Mouse (Mus musculus): Measurements from ENCODE around the gene Sbk2.

The Sbk2 gene

DNA sequence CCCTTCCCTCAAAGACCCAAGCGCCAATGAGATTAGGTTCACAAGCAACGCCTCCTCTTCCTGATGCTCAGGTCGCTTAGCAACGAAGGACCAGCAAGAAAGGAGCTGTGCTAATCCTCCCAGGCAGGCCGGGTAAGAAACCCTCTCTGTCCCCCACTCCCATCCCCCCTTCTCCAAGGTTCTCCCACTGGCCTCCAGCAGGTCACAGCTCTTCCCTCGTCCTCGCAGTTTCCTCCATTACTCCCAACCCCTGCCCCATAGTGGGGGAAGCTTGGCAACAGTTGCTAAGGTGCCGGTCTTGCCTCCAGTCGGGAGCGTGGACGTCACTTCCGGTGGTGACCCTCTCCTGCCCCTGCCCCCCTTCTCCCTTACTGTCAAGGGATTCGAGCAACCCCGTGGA is 41.7 kb downstream of the Sbk2 start:
- peak; percentile 44 to 54 for DNase-seq (ENCODE audit: low spot score in 2 of 2)

- DNase-seq (ENCODE audit: low spot score in 2 of 2): no peak
Measured at GRCm38 (mm10) chr7:4921824-4922482, 42.3 kb downstream of the Sbk2 start, which contains the start of gene Nat14. Gene Nat14 (plus strand): TSS chr7:4922028.

GRCm38 (mm10) chr7:4920976-4921823 is 43.0 kb downstream of the Sbk2 start:
- DNase-seq (ENCODE audit: low spot score in 2 of 2): no peak

- no peak for DNase-seq (ENCODE audit: low spot score in 2 of 2)
Measured at GRCm38 (mm10) chr7:4920496-4920895, 43.7 kb downstream of the Sbk2 start.

GRCm38 (mm10) chr7:4919971-4920370 is 44.2 kb downstream of the Sbk2 start:
- DNase-seq (ENCODE audit: low spot score in 2 of 2): no peak

DNA sequence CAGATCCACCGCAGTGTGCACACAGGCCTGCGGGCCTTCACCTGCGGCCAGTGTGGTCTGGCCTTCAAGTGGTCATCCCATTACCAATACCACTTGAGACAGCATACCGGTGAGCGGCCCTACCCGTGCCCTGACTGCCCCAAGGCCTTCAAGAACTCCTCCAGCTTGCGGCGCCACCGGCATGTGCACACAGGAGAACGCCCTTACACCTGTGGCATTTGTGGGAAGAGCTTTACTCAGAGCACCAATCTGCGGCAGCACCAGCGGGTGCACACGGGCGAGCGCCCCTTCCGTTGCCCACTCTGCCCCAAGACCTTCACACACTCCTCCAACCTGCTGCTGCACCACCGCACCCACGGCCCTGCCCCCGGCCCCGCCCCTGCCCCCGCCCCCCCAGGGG is 45.1 kb downstream of the Sbk2 start:
- DNase-seq (ENCODE audit: low spot score in 2 of 2): no peak

GRCm38 (mm10) chr7:4918681-4919080 is 45.5 kb downstream of the Sbk2 start:
- DNase-seq (ENCODE audit: low spot score in 2 of 2): no peak

GRCm38 (mm10) chr7:4917494-4917893 is 46.7 kb downstream of the Sbk2 start:
- DNase-seq (ENCODE audit: low spot score in 2 of 2): no peak

- no peak for DNase-seq (ENCODE audit: low spot score in 2 of 2)
Measured at GRCm38 (mm10) chr7:4915669-4916416, 48.4 kb downstream of the Sbk2 start.

DNA sequence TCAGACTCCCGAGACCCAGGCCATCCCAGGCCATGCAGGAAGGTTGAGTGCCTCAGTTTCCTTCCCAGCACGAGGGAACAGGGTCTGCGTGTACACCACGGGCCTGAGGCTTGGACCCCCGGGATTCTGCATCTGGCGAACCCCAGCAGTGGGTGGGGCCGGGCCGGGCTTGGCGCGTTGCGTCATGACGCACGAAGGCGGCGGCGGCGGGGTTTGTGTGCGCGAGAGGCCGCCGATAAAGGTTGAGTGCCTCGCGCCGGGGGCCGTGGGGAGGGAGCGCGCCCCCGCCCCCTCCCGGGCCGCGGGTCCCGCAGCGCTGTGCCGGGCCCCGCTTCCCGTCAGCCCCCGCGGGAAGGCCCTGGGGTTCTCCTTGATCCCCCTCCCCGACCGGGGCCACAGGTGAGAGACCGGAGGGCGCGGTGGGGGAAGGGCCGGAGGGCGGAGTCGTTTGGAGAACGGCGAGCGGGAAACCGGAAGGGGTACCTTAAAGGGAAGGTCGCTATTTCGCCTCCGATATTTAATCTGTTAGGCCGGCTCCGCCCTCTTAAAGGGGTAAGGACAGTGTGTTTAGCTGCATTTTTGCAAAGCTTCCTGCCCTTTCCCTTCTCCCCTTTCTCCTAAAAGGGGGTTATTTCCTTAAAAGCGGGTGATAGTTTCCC is 49.1 kb downstream of the Sbk2 start, which contains the start of gene Zfp628:
Gene Zfp628, plus strand, starts transcription at position 211 of the 659 bp plus-strand sequence.
- peak; percentile 85 to 91 for DNase-seq (ENCODE audit: low spot score in 2 of 2)

DNA sequence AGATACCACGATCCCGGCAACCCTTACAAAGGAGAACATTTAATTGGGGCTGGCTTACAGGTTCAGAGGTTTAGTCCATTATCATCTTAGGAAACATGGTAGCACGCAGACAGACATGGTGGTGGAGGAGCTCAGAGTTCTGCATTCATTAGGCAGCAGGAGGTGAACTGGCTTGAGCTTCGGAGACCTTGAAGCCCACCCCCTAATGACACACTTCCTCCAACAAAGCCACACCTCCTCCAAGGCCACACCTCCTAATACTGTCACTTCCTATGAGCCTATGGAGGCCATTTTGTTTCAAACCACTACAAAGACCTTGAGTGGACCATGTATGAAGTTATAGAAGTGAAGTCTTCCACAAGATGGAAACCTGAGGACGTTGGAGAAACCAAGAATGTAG is 52.0 kb downstream of the Sbk2 start:
- no peak for DNase-seq (ENCODE audit: low spot score in 2 of 2)

DNA sequence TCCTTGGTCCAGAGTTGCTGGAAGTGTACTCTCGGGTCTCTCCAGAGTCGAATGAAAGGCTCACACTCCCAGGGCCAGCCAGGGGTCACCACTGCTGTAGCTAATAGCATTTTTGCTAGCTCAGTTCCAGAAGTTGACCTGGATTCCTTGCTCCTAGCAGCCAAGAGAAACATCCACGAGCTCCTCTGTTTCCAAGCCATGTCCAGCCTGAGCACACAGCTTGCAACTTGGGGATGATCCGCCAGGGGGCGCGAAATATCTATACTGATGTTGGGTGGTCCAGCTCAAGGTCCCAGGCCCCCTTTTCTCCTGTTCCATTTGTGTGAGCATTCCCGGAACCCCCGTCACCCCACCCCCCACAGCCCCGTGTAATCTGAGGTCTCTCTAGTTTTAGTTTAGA is 52.6 kb downstream of the Sbk2 start:
- DNase-seq (ENCODE audit: low spot score in 2 of 2): peak in 1 of 2 experiments; percentile 31

DNA sequence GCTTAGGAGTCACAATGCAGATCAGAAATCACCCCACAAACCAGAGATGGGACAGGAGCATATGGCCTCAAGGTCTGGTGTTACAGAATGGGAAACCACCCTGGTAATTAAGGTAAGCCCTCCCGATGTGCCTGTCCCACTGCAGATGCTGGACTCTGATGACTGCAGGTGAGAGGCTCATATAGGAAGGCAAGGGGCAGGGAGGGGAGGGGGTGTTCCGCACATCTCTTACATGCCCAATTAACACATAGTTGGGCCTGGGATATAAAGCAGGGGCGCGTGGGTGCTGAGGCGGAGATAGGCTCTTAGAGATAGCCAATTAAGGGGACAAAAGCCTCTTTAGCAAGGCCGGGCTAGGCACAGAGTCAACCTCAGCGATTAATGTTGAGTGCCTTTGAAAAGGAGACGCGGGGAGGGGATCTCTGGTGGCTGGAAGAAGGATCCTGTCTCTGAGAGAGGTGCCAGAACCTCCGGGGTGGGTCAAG is 57.7 kb downstream of the Sbk2 start, which contains the start of gene Gm36210:
Gene Gm36210, minus strand, starts transcription at position 51 of the 485 bp plus-strand sequence.
- no peak for DNase-seq (ENCODE audit: low spot score in 2 of 2)

DNA sequence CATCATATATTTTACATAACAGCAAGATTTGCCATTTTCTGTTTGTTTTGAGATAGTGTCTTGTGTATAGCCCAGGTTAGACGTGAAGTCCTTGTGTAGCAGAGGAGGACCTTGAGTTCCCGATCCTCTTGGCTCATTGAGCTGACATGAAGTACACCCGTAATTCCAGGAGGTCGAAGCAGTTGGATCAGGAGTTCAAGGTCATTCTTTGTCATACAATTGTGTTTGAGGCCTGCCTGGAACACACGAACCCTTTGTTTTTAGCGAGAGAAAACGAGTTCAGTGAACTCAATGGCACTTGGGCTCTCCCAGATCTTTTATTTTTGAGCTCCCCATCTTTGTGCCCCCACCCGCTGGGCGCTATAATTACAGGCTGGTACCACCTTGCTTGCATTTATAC is 61.8 kb downstream of the Sbk2 start:
- DNase-seq (ENCODE audit: low spot score in 2 of 2): no peak

GRCm38 (mm10) chr7:4901171-4901570 is 63.0 kb downstream of the Sbk2 start:
- DNase-seq (ENCODE audit: low spot score in 2 of 2): peak in 1 of 2 experiments; percentile 49

- DNase-seq (ENCODE audit: low spot score in 2 of 2): no peak
Measured at GRCm38 (mm10) chr7:4900523-4900851, 63.7 kb downstream of the Sbk2 start.

GRCm38 (mm10) chr7:4899649-4900522 is 64.3 kb downstream of the Sbk2 start:
- no peak for DNase-seq (ENCODE audit: low spot score in 2 of 2)

GRCm38 (mm10) chr7:4898851-4899648 is 65.2 kb downstream of the Sbk2 start:
- DNase-seq (ENCODE audit: low spot score in 2 of 2): no peak

GRCm38 (mm10) chr7:4895186-4895585 is 69.0 kb downstream of the Sbk2 start:
- DNase-seq (ENCODE audit: low spot score in 2 of 2): no peak
